Mouse (Mus musculus) bone marrow, adult 2 months (tissue): ENCODE measurements around the gene Fndc11. TPM values are rescaled to one million over a fixed set of nuclear protein-coding genes. Genes with fewer than 3 reads are reported as not detected.

Source experiments
- H3K27ac ChIP-seq: fragments of 200-500 bp; 2 replicates; pipeline ENCODE4 v1.5.1; 2012; ENCODE audit warnings: low read depth, mild to moderate bottlenecking, control low read depth, inconsistent platforms, low read length; ENCODE audit not compliant: control insufficient read depth, poor library complexity, insufficient read depth
- H3K4me1 ChIP-seq: fragments of 200-500 bp; 2 replicates; pipeline ENCODE4 v1.6.1; 2011; ENCODE audit warnings: low read length; ENCODE audit not compliant: control insufficient read depth, insufficient read depth
- H3K4me3 ChIP-seq: fragments of 200-500 bp; replicated peaks from 2 replicates; pipeline ENCODE3; 2011; ENCODE audit warnings: mild to moderate bottlenecking, low read depth, low read length, control low read depth; ENCODE audit not compliant: control insufficient read depth
- CTCF ChIP-seq: fragments of 200-500 bp; IDR thresholded peaks from 2 replicates; pipeline ENCODE4 v1.5.1; 2011; ENCODE audit warnings: low read length, control low read depth; ENCODE audit not compliant: control insufficient read depth, insufficient read depth
- POLR2A ChIP-seq: fragments of 200-500 bp; IDR thresholded peaks from 2 replicates; pipeline ENCODE4 v1.6.1; 2011; ENCODE audit warnings: low read depth, mild to moderate bottlenecking, control low read depth, low read length, borderline replicate concordance; ENCODE audit not compliant: control insufficient read depth
- WGBS: fragments of 180-500 bp; shearing (Covaris S2); methylation state at CpG from one replicate; pipeline ENCODE4 v1.1.7; 2018; 5-methylcytosine and 5-hydroxymethylcytosine counted together
- polyA plus RNA-seq: library from polyadenylated mRNA; stranded (reverse); fragments of >200 nt; gene quantifications from 2 replicates; pipeline ENCODE4 v1.2.4, GENCODE M21; 2011; ENCODE audit warnings: low replicate concordance; ENCODE audit not compliant: missing spikeins, insufficient read depth, insufficient read length

Fndc11 gene
- polyA plus RNA-seq = not detected in 2 replicates

- WGBS = under 1% methylated on average over 25 of the region's 25 CpGs
- Histone ChIP-seq H3K4me3 (peak within 1 kb of the TSS; percentile 30), H3K27ac (peak within 1 kb of the TSS; percentile 48; the same call in 1 of the 2 replicates)
Measured at GRCm38 (mm10) chr2:181219538-181220216, at the start of gene Fndc11. TSS of gene Fndc11 (plus strand) at chr2:181220013.

GRCm38 (mm10) chr2:181174646-181175045 lies 45.2 kb upstream of the Fndc11 start:
- TF ChIP-seq CTCF = no peak
- no peak for TF ChIP-seq POLR2A

More at GRCm38 (mm10) chr2:181219538-181220216, at the start of gene Fndc11:
- H3K4me1 ChIP-seq = peaks cover 2% of the 10 kb centered on the region
- peak; percentile 44; the same call in 1 of the 2 replicates for TF ChIP-seq POLR2A
- TF ChIP-seq CTCF = no peak

GRCm38 (mm10) chr2:181178015-181178414 lies 41.8 kb upstream of the Fndc11 start:
- TF ChIP-seq POLR2A (no peak), CTCF (no peak)
- Histone ChIP-seq H3K27ac (no peak overlapping the region), H3K4me3 (no peak overlapping the region), H3K4me1 (no peaks in the 10 kb centered on the region)
- WGBS = 66% methylated on average over 3 of the region's 3 CpGs

More at GRCm38 (mm10) chr2:181174646-181175045, 45.2 kb upstream of the Fndc11 start:
- 79% methylated on average over 3 of the region's 3 CpGs for WGBS
- Histone ChIP-seq H3K27ac (no peak overlapping the region), H3K4me1 (no peaks in the 10 kb centered on the region), H3K4me3 (no peak overlapping the region)

GRCm38 (mm10) chr2:181178471-181178870 lies 41.3 kb upstream of the Fndc11 start:
- no peaks in the 10 kb centered on the region for H3K4me1 ChIP-seq
- TF ChIP-seq CTCF (no peak), POLR2A (no peak)
- WGBS = 61% methylated on average over 5 of the region's 5 CpGs
- H3K27ac ChIP-seq = no peak overlapping the region
- no peak overlapping the region for H3K4me3 ChIP-seq

GRCm38 (mm10) chr2:181180898-181181297 lies 38.9 kb upstream of the Fndc11 start:
- TF ChIP-seq CTCF (no peak), POLR2A (no peak)
- no peaks in the 10 kb centered on the region for H3K4me1 ChIP-seq
- H3K27ac ChIP-seq = no peak overlapping the region
- H3K4me3 ChIP-seq = no peak overlapping the region
- WGBS = 67% methylated on average over 6 of the region's 6 CpGs

- H3K4me1 ChIP-seq = no peaks in the 10 kb centered on the region; the same call in 1 of the 2 replicates
- 1% methylated on average over 14 of the region's 14 CpGs for WGBS
- peak overlapping the region; percentile 85 for H3K4me3 ChIP-seq
- TF ChIP-seq POLR2A (no peak), CTCF (peak; percentile 96)
- peak overlapping the region; percentile 60 for H3K27ac ChIP-seq
Measured at GRCm38 (mm10) chr2:181186635-181187034, 33.2 kb upstream of the Fndc11 start.

- Histone ChIP-seq H3K4me1 (peaks cover 1% of the 10 kb centered on the region; the same call in 1 of the 2 replicates), H3K27ac (peak within 1 kb of the TSS; percentile 86), H3K4me3 (peak within 1 kb of the TSS; percentile 85)
- peak; percentile 65; the same call in 1 of the 2 replicates for TF ChIP-seq POLR2A
- TF ChIP-seq CTCF = peak; percentile 31; the same call in 1 of the 2 replicates
- under 1% methylated on average over 64 of the region's 64 CpGs for WGBS
Measured at GRCm38 (mm10) chr2:181187121-181188000, 32.5 kb upstream of the Fndc11 start, which contains the start of gene Ppdpf. TSS of gene Ppdpf (plus strand) at chr2:181187247.

- Histone ChIP-seq H3K27ac (peak overlapping the region; percentile 67), H3K4me3 (no peak overlapping the region), H3K4me1 (peaks cover 1% of the 10 kb centered on the region; the same call in 1 of the 2 replicates)
- no peak for TF ChIP-seq POLR2A
- TF ChIP-seq CTCF = no peak
- WGBS = 53% methylated on average over 2 of the region's 2 CpGs
Measured at GRCm38 (mm10) chr2:181188681-181189080, 31.1 kb upstream of the Fndc11 start.
